Mouse (Mus musculus) CD8-positive naive resting alpha-beta T cell, adult 2 months (primary cell): Measurements from ENCODE around the gene Aym1.

Source experiments
- DNase-seq, 2 experiments: peaks; one replicate each; pipeline ENCODE4 v3.0.0; 2022; ENCODE audit warnings: low read depth in 2 of 2, low spot score in 2 of 2

Aym1 gene

DNA sequence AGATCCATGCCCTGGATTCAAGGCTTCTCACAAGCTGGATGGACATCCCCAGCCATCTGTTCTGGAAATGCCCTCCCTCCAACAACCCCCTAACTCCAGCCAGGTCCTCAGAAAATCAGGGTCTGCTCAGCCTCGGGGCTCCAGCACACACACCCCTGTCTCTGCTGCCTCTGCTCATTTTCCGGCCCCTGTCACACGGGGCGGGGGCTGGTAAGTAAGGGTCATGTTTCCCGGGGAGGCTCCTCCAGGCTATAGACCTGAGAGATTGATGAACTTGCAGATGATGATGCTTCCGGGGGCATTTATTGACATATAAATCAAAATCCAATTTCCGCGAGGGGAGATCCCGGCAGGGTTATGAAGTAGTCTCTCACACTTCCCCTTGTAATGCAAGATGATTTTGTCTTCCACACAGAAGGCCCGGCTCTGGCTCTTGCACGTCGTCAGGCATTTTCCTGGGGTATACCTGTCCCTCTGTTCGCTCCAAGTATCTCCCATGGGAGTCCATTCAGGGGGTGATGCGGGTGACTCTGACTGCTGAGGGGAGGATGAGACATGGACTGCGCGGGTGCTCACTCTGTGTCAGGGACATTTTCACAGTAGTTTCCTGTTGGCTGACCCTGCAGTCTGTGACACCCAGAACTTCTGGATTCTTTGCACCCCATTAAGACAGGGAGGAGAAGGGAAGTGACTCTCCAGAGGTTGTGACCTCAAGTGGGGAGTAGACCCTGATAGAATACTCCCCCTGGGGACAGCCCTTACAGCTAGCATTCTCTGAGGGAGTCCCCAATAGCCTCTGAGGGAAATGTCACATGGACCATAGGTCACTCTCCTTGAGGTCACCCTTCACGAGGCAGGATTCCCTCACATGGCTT, 40.6 kb downstream of the Aym1 start:
- no peak for DNase-seq

DNA sequence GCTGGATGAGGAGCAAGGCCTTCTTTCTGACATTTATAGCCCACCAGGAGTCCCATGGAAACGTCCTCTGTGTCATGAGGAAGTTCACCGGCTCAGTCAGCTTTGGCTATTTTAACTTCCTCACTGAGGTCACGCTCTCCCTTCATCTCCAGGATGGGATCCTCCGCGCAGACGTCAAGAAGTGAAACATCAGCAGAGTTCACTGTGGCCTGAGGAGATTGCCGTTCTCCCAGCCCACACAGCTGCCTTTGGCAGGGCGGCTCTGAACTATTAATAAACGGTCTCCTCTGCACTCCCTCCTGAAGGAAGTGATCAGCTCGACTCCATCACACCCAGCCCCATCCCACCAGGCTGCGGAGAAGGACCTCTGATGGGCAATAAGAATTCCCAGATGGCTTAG, 45.6 kb downstream of the Aym1 start:
- no peak for DNase-seq

DNA sequence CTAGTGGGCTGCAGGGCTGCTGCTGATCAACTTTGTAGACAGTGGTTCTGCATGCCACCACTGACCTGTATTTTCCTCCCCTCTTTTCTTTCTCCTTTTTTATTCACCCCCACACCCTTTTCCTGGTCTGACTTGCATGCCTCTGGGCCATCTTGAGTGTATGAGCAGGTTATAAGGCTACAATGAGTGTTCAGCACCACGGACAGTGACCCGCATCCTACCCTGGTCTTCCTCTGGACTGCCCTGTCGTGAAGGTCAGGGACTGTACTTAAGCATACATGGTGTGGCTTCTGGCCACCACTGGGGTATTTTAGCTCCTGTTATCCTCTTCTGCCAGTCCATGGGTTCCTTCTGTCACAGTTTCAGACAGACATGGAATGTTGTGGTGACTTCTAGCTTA, 50.3 kb downstream of the Aym1 start:
- no peak for DNase-seq
